Mouse (Mus musculus): ENCODE measurements around the gene Drg1. TPM values are rescaled to one million over a fixed set of nuclear protein-coding genes. Genes with fewer than 3 reads are reported as not detected.
A peak's percentile ranks its signal among the peaks of the same experiment; 100 is the strongest.
"Not testable (repeated sequence)": the region's sequence is repeated elsewhere in the genome, so short reads cannot be mapped to it uniquely, and the experiment has no call there.

Drg1 gene
- total RNA-seq, 4 experiments from 2014 or later, result 95.6 to 98.8 (median 96.9) TPM

GRCm38 (mm10) chr11:3167129-3167528, 99.1 kb downstream of the Drg1 start:
- DNase-seq (ENCODE audit: low spot score in 2 of 2), result not testable (repeated sequence)

DNA sequence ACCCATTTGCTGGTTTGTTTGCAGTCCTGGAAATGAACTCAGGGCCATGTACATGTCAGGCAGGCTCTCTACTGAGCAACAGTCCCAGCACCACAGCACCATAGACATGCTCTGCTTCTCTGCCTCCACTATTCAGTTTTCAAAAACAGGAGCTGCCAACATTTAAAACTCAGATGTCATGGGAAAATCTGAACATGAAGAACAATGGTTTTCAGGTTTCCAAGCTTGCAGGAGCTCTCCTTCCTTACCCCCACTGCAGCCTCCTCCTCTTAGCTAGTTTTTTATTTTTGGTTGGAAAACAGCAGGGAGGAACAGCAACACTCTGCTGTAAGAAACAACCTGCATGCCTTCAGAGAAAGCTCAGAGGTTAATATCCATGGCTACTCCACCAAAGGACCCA, 99.9 kb downstream of the Drg1 start:
- not testable (repeated sequence) for DNase-seq (ENCODE audit: low spot score in 2 of 2)

DNA sequence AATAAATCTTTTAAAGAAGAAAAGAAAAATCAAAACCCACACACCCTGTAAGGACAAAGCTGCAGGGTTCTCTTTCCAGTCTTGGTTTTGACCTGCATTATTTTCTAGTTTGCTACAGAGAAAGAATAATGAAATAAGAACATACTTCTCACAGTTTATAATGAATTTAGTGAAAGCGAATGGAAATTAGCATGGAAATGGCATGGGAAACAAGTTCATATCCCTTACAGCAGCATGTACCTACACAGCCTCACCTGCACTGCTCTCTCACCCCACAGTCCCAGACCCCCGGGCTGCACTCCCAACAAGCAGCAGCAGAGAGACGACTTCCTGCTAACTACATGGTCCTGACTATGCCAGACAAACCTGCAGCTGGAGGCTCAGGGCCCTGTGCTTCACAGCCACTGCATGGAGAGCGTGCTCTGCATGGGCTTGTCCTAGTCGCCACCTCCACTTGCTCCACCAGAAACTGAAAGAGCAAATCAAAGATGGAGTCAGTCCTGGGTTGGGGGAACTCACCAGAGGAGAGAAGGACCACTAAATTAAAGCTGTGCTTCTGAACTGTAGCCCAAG, 100.9 kb downstream of the Drg1 start:
- not testable (repeated sequence) for DNase-seq (ENCODE audit: low spot score in 2 of 2)

DNA sequence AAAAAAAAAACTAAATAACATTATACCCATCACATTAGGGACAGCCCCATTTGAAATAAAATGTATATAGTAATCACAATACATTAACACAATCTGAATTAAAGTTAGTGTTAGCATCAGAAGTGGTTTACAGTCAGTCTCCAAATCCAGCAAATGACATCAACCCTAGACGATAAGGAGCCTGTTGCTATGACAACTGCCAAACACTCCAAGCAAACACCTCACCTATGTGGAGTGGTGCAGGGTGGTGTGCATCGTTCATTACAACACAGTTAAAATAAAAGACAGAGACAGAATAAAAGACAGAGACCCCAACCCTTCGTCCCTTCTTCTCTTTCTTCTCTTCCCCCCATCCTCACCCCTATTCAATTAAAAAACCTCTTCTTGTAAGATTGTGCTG, 102.6 kb downstream of the Drg1 start:
- DNase-seq (ENCODE audit: low spot score in 2 of 2), result not testable (repeated sequence)

- DNase-seq (ENCODE audit: low spot score in 2 of 2), result not testable (repeated sequence)
Measured at GRCm38 (mm10) chr11:3163122-3163521, 103.1 kb downstream of the Drg1 start.

GRCm38 (mm10) chr11:3162236-3162897, 103.8 kb downstream of the Drg1 start:
- peak; percentile 68 to 81 for DNase-seq (ENCODE audit: low spot score in 2 of 2)

DNA sequence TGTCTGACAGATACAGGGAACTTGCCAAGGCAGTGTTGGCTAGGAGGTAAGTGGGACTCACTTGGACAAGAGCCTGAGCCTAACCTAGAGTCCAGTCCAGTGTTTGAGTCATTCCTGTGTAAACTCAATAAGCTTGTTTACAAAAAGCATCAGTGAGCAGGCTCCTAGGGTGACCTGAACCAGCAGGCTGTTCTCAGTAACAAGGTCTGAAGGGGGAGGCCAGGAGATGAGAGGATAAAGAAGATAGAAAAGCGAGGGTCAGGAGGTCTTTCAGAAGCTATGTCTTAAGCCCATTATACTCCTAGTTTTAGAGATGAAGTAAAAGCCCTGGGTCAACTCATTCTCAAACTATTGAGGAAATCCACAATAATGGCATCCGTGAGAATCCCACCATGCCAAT, 104.8 kb downstream of the Drg1 start:
- peak in 1 of 2 experiments; percentile 66 for DNase-seq (ENCODE audit: low spot score in 2 of 2)

DNA sequence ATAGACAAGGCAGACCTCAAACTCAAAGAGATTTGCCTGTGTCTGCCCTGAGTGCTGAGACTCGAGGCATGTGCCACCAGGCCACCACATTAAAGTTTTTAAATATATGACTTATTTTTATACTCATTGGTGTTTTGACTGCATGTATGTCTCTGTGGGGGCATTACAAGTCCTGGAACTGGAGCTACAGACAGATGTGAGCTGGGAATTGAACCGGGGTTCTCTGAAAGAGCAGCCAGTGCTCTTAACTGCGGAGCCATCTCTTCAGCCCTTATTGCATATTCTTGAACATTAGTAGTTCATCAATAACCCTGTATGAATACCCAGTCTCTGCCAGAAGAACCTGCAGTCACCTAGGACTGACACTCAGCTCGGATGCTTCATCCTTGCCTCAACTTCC, 107.4 kb downstream of the Drg1 start:
- DNase-seq (ENCODE audit: low spot score in 2 of 2), result not testable (repeated sequence)

DNA sequence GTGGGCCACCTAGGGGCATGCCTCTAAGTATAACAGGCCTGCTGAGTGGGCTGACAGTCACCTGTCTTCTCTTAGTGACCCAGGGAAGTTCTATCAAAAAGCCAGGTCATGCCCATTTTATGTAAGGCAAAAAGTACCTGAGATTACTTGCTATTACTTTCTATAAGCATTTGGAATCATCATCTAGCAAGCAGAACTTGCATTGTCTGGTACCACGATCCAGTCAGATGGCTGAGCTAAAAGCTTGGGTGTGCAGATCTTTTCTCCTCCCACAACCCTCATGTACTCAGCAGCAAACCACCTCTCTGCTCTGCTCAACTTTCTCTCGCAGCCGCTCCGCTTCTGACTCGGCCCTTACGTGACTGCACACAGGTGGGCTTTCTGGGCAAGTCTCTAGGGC, 108.2 kb downstream of the Drg1 start:
- not testable (repeated sequence) for DNase-seq (ENCODE audit: low spot score in 2 of 2)

DNA sequence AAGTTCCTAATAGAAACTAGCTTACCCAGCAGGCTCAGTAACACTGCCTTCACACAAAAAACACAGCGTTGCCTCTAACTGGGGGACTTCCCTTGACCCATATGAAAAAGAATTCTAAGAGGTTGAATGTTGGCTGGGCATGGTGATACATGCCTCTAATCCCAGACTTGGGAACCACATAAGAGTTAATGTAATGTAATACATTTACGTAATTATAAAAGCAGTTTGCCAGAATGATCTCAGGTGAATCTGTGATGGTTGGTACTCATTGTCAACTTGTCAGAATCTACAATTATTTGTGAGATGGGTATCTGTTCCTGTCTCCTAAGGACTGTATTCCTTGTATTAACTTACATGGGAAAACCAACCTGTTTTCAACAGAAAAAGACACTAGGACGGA, 109.2 kb downstream of the Drg1 start:
- DNase-seq (ENCODE audit: low spot score in 2 of 2), result not testable (repeated sequence)

DNA sequence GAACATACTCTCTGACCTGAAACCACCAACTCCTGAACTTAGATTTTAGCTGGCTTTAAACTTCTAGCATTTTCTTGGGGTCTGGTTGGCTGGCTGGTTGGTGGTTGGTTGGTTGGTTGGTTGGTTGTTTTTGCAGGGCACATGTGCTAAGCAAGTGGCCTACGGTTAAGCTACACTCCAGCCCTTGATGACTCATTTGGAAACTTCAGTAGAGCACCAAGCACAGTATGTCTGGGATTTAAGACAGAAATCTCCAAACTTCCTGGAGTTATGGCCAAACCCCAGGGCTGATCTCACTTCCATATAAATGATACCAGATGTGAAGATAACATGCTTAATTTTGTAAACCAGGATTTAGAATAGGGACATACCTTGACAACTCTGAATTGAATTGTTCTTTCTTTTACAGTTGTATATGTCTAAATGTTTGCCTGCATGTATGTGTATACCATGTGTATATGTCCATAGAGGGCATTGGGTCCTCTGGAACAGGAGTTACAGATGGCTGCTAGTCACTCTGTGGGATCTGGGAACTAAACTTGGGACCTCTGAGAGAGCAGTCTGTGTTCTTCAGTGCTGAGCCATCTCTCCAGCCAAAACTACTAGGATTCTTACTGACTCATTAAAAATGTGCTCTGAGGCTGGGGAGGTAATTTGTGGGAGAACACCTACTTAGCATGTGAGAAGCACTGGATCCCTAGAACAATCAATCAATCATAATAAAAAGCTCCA, 112.4 kb downstream of the Drg1 start:
- DNase-seq (ENCODE audit: low spot score in 2 of 2), result peak; percentile 60 to 74

DNA sequence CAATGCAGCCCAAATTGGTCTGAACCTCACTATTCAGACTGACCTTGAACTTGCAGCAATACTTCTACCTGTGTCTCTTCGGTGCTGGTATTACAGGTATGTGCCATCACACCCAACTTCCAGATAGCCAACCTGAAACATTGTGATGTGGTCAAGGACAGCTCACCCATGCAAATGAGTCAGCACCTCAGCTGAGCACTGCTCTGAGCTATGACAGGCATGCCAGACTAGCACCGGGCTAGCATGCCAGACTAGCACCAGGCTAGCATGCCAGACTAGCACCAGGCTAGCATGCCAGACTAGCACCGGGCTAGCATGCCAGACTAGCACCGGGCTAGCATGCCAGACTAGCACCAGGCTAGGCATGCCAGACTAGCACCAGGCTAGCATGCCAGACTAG, 114.9 kb downstream of the Drg1 start:
- not testable (repeated sequence) for DNase-seq (ENCODE audit: low spot score in 2 of 2)

- DNase-seq (ENCODE audit: low spot score in 2 of 2), result not testable (repeated sequence)
Measured at GRCm38 (mm10) chr11:3150677-3151003, 115.6 kb downstream of the Drg1 start.

DNA sequence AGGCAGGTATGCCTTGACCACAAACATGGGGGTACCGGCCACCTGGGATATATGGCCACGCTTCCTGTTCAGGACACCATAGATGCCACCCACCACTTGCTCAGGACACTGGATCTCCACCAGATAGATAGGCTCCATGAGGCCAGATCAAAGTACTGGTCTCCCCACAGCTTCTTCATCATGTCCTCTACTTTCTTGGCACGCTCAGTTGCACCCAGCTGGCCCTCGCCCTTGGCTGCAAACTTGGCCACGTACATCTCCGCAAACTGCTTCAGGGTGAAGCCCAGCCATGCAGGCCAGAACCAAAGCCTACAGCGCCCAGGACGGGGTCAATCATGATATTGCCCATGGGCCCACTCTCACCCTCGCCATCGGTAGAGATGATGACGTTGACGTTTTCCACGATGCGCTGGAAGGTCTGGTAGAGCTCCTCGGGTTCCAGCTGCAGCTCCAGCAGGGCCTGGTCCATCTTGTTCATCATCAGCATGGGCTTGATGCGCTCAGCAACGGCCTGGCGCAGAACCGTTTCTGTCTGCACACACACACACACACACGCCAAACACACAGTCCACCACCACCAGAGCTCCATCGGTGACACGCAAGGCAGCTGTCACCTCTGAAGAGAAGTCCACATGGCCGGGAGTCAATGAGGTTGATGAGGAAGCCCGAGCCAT, 116.1 kb downstream of the Drg1 start:
- peak in 1 of 2 experiments; percentile 61 for DNase-seq (ENCODE audit: low spot score in 2 of 2)

GRCm38 (mm10) chr11:3149471-3149870, 116.7 kb downstream of the Drg1 start:
- DNase-seq (ENCODE audit: low spot score in 2 of 2), result not testable (repeated sequence)

GRCm38 (mm10) chr11:3146806-3147205, 119.4 kb downstream of the Drg1 start:
- not testable (repeated sequence) for DNase-seq (ENCODE audit: low spot score in 2 of 2)

GRCm38 (mm10) chr11:3145359-3146165, 120.7 kb downstream of the Drg1 start:
- not testable (repeated sequence) for DNase-seq (ENCODE audit: low spot score in 2 of 2)

DNA sequence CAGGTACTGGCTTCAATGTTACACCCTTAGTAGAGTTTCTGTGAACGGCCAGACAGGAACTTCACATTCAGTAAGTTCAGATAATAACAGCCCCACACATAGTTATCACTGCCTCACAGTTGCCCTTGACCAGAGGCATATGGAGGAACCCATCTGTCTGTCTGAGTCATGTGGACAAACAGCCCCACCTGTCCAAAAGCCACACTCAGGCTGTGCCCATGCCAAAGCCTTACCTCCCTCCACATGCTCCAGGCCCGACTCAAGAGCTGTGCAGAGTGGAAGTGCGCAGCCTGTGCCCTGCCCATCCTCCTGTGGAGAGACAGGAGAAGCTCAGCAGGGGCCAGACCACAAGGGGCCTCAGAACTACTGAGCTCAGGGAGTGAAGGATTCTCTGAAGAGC, 122.2 kb downstream of the Drg1 start:
- DNase-seq (ENCODE audit: low spot score in 2 of 2), result not testable (repeated sequence)

DNA sequence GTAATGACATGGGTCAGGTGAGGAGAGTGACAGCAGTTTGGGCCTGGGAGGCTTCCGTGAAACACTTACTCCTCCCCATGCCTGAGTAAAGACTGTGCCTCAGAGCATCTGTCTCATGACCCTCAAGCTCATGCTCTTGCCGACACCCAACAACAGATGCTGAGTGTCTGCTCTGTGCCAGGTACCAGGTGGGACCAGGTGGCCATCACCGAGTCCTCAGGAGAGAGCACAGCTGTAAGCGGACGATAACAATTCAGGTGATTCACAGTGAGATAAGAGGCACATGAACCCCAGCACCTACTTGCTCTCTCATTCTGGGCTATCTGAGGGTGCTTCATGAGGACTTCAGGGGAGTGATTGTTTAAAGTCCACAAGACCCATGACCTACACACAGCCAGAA, 123.8 kb downstream of the Drg1 start:
- DNase-seq (ENCODE audit: low spot score in 2 of 2), result peak; percentile 86 to 93

DNA sequence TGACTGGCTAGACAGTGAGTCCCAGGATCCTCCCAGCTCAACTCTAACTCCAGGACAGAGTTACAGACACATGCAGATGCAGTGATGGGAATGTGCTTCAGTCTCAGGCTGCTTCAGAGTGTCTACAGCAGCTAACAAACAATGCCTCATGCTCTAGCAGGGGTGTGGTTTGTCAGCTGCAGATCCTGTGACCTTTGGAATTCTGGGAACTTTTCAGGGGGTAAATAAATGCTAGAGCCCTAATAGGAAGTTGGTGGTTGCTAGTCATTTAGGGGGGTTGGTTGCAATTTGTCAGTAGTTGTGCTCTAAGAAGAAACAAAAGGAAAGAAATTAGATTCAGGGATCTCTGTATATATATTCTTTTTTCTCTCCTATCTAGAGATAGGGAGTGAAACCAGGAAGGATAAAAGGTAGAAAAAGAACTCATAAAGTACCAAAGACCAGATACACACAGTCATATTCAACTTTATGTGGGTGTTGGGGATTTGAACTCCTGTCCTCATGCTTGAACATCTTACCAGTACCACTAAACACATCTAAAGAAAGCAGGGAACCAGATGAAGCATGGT, 125.2 kb downstream of the Drg1 start:
- not testable (repeated sequence) for DNase-seq (ENCODE audit: low spot score in 2 of 2)

GRCm38 (mm10) chr11:3138323-3138722, 127.9 kb downstream of the Drg1 start:
- DNase-seq (ENCODE audit: low spot score in 2 of 2), result not testable (repeated sequence)
